Mouse (Mus musculus) kidney, postnatal 14 days (tissue): ENCODE results near the gene Zfp26.
A peak's percentile ranks its signal among the peaks of the same experiment; 100 is the strongest.

Source experiments
- DNase-seq: peaks from one replicate; pipeline ENCODE4 v3.0.0; 2022; ENCODE audit warnings: mixed read lengths

The Zfp26 gene

DNA sequence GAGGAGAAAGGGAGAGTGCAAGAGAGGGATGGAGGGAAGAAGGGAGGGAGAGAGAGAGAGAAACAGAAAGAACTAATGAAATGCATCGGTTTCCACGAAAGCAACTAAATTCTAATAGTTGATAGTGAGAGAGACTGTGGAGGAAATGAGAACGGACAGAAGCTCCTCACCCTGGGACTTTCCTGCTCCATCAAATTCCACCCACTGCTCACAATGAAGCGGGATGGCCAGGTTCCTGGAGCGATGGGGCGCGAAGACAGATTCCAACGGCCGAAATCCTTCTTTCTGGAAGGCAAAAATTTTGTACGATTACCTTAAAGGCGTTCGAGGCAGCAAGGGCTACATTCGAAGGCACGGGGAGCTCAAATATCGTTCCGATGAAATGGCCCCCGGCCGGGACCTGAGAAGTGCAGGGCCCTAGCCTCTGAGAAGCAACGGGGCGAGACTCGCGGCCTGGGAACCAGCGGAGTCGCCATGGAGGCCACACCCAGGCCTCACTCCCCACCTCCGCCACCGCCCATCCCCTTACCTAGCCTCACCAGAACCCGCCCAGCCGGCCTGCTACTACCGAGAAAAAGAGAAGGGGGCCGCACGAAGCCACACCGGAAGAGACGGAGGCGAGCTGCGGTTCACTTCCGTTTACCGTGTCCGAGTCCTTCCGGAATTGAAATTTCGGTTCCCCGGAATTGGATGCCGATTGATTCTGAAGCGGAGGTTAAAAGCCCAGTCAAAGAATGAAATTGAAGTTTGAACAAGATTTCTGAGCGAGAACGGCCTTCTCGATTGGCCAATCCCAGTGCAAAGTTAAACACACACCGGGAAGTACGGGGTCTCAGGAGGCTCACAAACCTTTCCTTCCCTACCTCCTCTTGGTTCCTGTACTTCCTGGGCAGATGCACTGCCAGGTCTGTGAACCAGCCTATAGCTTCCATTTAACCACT, at the start of gene Zfp26:
Zfp26 (minus strand) TSS at position 786 of the 941 bp plus-strand sequence.
- peak; percentile 83 for DNase-seq

DNA sequence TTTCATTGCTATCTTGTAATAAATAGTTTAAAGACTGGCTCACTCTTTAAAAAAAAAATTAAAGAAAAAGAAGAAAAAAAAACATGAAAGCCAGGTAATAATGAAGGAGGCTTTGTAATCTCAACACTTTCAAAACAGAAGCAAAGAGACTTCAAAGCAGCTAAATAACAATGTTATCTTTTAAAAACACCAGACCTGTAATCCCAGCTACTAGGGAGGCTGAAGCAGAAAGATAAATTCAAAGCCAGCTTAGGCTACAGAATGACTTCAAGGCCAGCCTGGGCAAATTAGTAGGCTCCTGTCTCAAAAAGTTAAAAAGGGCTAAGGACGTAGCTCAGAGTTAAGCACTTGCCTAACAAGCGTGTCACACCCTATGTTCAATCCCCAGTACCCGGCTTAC, 49.7 kb upstream of the Zfp26 start:
- no peak for DNase-seq

DNA sequence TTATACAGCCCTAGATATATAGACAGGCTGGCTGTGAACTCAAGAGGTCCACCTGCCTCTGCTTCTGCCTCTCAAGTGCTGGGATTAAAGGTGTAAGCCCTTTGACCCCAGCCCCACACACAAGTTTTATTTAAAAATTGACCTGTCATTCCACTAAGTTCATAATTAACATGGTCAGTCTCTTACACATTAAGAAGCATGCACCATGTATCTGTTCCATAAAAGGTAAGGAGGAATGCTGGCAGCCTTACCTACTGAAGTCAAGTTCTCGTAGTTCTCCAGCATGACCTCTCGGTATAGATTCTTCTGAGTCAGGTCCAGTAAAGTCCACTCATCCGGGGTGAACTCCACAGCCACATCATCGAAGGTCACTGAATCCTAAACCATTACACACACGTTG, 44.8 kb upstream of the Zfp26 start:
- DNase-seq: peak; percentile 41

DNA sequence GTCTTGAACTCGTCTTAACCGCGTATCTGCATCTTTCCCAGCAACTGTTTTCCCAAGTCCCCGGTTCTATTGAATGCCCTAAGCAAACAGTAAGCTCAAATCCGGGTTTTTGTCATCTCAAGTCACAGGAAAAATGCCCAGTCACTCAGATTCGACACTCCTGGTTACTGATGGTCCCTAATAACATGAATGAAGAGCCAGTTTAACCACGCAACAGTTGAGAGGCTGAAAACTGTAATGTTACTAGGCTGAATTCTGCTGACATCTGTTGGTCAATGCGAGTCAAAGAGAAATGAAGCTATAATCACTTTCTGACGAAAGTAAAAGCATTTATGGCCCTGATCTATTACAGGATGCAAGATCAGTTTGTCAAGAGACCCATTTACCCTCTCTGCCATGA, 33.3 kb upstream of the Zfp26 start:
- peak; percentile 13 for DNase-seq

DNA sequence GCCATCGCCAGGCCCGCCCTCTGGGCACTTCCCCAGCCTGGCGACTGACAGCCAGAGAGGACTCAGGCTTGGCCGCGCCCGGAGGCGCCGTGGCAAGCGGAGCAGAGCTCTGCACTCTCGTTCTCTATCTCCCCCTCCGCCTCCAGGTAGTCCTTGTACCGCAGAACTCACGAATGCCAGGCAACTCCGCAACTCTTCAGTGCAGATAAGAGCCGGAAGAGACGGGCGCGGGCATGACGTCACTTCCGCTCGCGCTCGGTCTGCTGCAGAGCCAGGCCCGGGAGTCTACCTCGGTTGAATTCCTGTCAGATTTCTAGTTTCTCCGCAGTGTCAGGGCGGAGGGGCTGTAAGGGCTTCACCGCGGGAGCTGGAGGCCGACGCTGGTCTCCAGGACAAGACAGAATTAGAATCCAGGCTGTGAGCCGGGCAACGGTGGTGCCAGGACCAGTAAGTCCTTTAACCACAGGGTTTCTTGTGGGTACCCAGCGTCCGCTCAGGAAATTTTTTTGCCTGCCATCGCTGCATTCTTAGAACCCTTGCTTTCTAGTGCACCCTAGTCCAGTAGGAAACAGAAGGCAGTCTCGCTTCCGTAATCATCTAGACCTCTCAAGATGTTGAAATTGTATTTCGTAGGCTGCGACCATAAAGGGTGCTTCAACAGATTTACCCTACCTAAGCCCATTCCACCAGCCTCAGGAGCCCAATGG, 32.7 kb upstream of the Zfp26 start, which contains the start of gene Zfp426:
Zfp426 (minus strand) TSS at position 220 of the 707 bp plus-strand sequence.
- peak; percentile 91 for DNase-seq

DNA sequence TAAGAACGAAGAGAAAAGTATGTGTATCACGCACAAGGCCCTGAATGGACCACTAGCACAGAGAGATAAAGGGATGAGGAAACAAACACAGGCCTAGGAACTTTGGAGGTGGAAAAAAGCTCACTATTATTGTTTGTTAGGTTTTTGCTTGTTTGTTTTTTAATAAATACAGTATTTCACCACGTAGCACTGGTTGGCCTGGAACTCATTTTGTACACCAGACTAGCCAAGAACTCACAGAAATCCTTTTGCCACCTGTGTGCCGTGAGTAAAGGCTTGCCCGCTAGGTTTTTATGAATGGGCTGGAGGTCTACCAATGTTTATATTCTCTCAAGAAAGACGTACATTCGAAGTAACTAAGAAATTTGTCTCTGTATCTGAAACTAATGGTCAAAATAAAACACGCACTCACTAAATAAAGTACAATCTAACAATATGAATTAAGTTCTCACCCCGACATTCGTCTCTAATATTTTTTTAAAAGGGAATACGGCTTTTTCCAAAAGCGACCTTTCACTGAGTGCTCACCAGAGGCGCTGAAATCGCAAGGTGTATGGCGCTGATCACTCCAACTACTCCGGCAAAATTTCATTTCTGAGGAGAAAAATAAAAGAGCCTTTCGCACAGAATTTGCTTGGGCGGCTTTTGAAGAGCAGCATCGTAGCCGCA, 32.0 kb upstream of the Zfp26 start:
- no peak for DNase-seq

DNA sequence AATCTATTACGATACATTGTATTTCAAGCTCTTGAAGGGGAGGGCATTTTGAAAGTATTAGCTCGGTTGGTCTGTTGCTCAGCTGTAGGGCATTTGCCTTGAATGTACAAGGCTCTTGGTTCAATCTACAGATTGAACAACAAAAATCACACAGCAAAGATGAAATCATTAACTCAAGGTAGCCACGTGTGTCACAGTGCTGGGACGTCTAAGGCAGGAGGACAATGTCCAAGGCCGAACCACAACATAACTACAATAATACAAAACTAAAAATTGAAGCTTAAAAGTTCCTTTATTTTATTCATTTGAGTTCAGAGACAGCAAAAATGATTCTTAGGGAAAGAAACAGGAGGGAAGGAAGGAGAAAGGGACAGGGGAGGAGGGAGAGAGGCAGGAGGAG, 29.6 kb upstream of the Zfp26 start:
- no peak for DNase-seq

DNA sequence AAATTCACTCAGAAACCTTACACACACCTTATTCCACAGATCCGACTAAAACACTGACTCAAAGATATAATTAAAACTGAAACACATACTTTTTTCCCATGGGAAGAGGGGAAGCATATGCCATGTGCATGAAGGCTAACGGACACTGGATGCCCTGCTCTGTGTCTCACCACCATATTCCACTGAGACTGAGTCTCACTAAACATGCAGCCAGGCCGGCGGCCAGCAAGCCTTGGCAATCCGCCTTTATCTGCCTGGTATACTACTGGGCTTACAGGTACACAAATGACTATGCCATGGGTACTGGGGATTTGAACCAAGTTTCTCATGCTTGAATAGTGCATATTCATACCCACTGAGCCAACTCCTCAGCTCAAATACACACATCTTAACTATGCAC, 19.4 kb upstream of the Zfp26 start:
- peak; percentile 15 for DNase-seq

DNA sequence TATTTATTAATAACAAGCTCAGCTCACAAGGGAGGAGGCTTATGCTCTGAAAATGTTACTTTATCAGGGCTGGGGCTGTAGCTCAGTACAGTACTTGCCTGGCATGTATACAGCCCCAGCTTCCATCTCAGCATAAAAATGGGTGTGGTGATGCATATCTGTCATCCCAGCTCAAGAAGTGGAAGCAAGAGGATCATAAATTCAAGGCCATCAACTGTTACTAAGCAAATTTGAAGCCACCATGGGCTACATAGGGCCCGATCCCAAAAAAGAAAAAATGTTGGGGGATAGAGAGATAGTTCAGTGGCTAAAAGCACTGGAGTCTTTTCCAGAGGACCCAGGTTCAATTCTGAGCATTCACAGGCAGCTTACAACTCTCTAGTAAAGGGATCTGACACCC, 16.7 kb upstream of the Zfp26 start:
- DNase-seq: no peak

DNA sequence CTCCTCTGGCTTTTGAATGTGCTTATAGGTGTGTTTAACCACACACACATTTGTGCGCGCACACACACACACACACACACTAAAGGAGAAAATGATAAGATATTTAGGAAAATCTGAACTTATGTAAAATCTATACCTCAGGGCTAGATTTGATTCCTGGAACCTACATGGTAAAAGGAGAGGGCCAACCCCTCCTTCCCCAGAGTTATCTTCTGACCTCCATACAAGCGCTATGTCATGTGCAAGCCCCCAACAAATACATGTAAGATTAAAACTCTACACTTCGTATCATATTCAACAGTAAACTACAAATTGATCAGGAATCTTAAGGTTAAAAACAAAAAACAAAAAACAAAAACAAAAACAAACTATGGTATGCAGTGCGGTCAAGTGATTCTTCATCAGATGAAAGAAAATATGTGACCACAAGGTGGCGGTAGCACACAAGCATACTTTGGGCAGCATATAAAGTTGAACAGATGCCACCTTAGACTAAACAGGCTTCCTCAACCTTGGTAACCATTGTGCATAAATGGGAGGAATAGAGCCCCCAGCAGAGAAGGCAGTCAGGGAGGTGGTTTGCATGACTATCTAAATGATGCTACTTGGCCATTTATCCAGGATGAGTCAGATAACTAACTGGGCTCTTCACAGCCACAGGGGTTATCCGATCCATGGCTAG, 6.9 kb upstream of the Zfp26 start:
- DNase-seq: peak; percentile 78

DNA sequence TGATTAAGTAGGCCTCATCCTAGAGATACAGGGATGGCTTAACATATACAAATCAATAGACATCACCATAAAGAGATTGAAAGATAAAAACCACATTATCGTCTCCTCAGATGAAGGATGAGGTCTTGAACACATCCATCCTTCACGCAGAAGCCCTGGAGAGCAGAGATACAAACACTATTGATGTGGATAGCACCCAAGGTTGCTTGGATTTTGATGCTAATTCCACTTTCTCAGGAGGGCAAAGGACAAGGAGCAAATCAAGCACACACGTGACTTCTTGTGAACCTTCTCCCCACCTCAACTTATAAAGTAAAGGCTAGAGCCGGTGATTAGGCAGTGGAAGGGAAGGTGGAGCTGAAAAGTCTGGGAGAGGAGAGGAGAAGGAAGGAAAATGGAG, 6.3 kb downstream of the Zfp26 start:
- DNase-seq: no peak

DNA sequence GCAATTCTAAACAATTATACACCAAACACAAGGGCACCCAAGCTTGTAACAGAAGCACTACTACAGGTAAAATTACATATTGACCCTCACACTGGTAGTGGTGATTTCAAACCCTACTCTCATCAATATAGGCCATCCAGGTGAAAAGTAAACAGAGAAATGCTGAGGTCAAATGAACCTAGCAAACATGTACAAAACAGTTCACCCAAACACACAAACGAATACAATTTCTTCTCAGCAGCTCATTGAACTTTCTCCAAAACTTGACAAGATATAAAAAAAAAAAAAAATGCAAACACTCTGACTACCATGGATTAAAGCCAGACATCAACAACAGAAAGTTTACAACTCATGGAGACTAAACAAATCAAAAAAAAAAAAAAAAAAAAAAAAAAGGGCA, 8.5 kb downstream of the Zfp26 start:
- DNase-seq: no peak

DNA sequence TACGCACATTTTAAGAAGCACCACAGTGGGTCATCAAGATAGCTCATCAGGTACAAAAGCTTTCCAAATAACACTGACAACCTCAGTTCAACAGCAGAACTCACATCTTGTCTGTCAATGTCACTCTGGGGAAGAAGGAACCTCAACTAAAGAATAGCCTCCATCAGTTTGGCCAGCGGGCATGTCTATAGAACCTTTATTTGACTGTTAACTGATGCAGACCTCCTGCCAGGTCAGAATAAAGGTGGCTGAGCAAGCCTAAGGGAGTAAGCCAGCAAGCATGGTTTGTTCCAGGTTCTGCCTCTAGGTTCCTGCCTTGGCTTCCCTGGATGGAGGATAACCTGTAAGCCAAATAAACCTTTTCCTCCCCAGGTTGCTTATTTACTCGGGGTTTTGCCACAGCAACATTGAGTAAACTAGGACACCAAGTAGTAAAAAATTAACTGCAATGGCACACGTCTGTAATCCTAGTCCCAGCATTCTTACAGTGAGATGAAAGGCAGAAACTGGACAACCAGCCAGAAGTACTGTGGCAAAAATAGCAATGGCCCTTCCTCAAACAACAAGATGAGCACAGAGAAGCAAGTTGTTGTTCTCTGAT, 16.7 kb downstream of the Zfp26 start:
- peak; percentile 7 for DNase-seq

DNA sequence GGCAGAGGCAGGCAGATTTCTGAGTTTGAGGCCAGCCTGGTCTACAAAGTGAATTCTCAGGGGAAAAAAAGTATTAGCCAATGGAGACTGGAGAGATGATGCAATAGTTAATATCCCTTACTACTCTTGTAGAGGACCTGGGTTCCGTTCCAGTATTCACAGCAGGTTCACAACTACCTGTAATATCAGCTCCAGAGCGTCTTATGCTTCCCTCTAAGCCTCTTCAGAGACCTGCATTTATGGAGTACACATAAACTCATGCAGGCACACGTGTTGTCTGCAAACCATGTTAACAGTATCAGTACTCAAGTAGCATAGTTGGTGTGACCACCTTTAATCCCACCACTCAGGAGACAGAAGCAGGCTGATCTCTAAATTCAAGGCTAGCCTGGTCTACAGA, 30.0 kb downstream of the Zfp26 start:
- DNase-seq: no peak

DNA sequence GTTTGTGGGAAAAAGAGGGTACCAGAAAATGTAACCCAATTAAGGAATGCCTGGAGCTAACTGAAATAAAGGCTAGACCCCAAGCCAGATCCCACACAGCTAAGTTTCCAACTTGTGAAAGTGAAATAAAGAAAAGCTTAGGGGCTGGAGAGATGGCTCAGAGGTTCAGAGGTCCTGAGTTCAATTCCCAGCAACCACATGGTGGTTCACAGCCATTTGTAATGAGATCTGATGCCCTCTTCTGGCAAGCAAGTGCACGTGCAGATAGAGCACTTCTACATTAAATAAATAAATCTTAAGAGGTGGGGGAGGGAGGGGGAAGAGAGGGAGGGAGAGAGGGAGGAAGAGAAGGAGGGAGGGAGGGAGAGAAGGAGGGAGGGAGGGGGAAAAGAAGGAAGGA, 48.5 kb downstream of the Zfp26 start:
- no peak for DNase-seq

DNA sequence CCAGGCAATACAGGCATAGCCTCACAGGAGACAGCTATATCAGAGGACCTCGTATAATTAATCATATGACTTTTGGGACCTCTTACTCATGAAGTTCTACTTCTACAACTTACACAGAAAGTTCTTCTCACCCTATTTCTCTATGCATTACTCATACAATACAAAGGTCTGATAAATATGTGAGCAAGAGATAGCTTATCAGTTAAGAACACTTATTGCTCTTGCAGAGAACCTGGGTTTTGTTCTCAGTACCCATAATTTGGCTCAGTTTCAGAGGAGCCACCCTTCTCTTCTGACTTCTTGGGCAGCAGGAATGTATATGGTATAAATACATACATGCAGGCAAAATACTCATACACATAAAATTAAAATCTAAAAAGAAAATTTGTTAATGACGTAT, 50.6 kb downstream of the Zfp26 start:
- no peak for DNase-seq

DNA sequence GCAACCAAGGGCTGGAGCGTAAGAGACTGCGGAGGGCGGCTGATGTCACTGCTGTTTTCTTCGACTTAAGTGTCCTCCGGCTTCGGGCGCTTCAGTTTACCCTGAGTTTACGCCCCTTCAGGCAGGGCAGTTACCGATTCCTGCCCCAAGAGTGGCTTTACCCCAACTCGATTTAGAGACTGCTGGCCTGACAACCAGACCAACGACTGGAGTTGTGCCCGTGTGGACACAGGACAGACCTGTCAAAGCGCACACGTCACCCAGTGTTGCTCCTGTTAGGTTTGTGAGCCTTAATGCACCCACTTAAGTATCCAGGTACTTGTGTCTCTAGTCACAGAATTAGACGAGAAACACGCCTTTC, 74.6 kb downstream of the Zfp26 start:
- no peak for DNase-seq

DNA sequence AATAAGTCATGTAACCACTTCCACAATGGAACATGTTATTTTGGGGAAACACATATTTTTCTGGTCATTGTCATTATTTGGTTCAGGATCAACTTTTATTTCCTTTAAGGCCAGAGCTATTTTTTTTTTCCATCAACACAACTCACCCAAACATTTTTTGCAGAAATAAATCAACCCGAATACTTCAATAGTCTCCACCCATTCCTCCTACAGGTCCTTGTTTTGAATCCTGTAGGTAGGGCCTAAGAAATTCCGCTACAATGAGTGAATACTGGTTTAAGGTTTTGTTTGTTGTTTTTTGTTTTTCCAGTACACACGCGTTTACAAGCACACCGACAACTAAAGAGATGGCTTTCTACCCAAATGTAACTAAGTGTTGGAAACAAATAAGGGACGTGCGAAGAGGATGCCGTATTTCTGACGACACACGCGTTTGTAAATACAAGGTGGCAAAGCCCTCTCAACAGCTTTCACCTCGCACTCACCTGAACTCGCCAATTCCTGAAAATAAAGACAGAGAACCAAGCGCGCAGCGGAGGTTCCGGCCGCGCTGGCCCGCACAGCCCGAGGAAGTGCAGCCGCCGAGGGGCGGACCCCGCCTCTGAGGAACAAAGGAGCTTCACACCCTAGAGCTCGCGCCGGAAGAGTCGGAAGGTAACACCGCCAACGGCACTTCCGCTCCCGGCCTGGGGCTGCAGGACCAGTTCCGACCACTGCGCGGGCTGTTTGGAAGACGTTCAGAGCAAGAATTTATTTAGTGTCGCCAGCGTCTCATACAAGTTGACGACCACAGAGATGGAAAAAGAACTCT, 75.2 kb downstream of the Zfp26 start, which contains the start of gene Zfp560:
Zfp560 (minus strand) TSS at position 646 of the 811 bp plus-strand sequence.
- peak; percentile 92 for DNase-seq

DNA sequence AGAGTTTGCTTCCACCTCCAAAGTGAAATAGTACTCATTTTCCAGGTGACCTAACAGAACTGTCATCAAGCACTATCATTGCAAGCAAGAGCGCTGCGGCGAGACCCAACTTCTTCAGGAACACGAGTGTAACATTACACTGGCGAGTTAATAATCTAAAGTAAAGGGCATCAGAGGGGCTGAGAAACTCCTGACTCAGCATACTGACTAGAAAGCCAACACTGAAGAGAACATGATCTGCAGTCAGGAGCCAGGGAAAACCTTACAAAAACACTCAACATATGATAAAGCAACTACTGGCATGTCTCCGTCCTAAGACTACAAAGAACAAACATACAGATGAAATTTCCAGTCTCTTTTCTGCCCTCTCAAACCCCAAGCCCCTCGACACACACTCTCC, 76.3 kb downstream of the Zfp26 start:
- DNase-seq: no peak
